Mouse (Mus musculus): Measurements from ENCODE around the gene Resf1. TPM values are rescaled to one million over a fixed set of nuclear protein-coding genes. Genes with fewer than 3 reads are reported as not detected.
"Not testable (repeated sequence)": the region's sequence is repeated elsewhere in the genome, so short reads cannot be mapped to it uniquely, and the experiment has no call there.

Gene Resf1
- polyA plus RNA-seq, 1 experiment, result 11.4 TPM

DNA sequence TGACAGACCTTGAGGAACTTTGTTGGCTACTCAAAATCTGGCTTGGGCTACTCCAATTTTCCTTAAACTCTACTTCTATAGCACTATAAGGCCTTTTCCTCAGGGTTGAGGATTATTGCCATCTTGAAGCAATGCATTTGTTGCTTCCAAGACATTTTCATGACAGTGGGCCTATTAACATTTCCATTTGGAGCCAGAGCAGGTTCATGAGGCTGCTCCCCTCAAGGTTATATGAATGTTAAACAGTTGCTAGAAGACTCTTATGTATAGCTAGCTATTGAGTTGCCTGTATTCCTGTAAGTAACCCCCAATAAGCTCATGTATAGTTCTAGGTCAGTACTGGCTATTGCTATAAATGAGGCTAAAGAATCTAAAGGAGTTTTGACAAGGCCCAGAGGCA is 28.8 kb downstream of the Resf1 start:
- DNase-seq, result no peak
- TF ChIP-seq CTCF (IDR thresholded peaks at IDR 0.05; ENCODE audit: insufficient read depth, low read length) (no peak), POLR2A (IDR thresholded peaks at IDR 0.05; ENCODE audit: borderline replicate concordance, extremely low read depth, low read depth, low read length) (no peak)
- no peak overlapping the region for H3K4me3 ChIP-seq (replicated peaks; ENCODE audit: extremely low read depth, low read depth, low read length)
- H3K4me1 ChIP-seq (ENCODE audit: control insufficient read depth, insufficient read depth, low read length), result no peaks in the 10 kb centered on the region

DNA sequence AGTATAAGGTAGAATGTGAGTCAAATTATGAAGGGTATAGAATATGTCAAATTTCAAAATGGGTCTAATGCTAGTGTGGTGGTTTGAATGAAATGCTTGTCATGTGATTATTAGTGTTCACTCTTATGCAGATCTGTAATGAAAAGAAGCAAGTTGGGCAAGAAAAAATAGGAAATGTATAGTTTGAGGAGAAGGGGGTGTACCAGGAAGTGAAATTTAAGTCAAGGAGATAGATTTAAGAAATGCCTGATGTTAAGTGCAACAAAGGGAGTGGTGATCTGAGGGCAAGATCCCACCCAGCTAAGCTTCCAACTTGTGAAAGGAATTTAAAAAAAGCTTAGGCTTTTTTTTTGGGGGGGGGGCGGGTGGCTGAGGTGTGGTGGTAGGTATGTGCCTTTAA is 29.4 kb downstream of the Resf1 start:
- 91% methylated on average over 1 of the region's 1 CpGs for WGBS
- no peak for DNase-seq
- Histone ChIP-seq H3K4me1 (ENCODE audit: control insufficient read depth, insufficient read depth, low read length) (no peaks in the 10 kb centered on the region), H3K4me3 (replicated peaks; ENCODE audit: extremely low read depth, low read depth, low read length) (no peak overlapping the region)
- TF ChIP-seq POLR2A (IDR thresholded peaks at IDR 0.05; ENCODE audit: borderline replicate concordance, extremely low read depth, low read depth, low read length) (no peak), CTCF (IDR thresholded peaks at IDR 0.05; ENCODE audit: insufficient read depth, low read length) (no peak)

DNA sequence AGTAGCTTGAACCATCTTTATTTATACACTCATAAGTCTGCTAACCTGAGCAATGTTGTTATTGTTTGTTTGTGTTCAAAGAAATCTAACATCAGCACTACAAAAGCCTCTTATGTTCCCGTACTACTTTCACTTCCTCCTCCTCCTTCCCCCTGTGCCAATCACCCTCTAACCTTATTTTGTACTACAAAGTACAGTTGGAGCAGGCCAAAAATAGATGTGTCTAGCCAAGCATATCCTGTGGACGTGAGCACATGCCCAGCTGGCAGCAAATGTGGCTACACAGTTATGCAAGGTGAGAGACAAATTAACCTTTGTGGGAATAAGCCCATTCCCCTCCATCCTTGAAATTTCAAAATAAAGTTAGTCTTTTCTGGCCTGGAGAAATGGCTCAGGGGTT is 34.6 kb downstream of the Resf1 start:
- WGBS, result 15% methylated on average over 2 of the region's 2 CpGs
- no peak for TF ChIP-seq CTCF (IDR thresholded peaks at IDR 0.05; ENCODE audit: insufficient read depth, low read length)
- no peak for DNase-seq
- Histone ChIP-seq H3K4me3 (replicated peaks; ENCODE audit: extremely low read depth, low read depth, low read length) (no peak overlapping the region), H3K4me1 (ENCODE audit: control insufficient read depth, insufficient read depth, low read length) (no peaks in the 10 kb centered on the region; the same call in 1 of the 2 replicates)

DNA sequence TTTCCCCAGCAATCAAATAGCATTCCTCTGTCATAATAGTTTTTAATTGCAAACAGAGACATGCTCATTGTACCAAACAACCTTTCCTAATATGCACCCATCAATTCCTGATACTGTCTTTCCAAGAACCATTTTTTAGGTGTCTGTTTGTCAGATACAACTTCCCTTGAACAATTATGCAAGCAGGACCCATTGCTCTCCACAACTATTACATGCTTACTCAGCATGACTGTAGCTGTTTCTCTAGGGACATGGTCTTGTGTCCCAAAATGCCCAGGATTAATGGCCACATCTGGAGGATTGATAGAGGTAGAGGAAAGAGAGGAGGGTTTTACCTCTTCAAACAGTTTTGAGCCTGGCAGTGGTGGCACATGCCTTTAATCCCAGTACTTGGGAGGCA is 35.2 kb downstream of the Resf1 start:
- Histone ChIP-seq H3K4me3 (replicated peaks; ENCODE audit: extremely low read depth, low read depth, low read length) (no peak overlapping the region), H3K4me1 (ENCODE audit: control insufficient read depth, insufficient read depth, low read length) (no peaks in the 10 kb centered on the region; the same call in 1 of the 2 replicates)
- TF ChIP-seq POLR2A (IDR thresholded peaks at IDR 0.05; ENCODE audit: borderline replicate concordance, extremely low read depth, low read depth, low read length) (no peak), CTCF (IDR thresholded peaks at IDR 0.05; ENCODE audit: insufficient read depth, low read length) (no peak)
- DNase-seq, result no peak

DNA sequence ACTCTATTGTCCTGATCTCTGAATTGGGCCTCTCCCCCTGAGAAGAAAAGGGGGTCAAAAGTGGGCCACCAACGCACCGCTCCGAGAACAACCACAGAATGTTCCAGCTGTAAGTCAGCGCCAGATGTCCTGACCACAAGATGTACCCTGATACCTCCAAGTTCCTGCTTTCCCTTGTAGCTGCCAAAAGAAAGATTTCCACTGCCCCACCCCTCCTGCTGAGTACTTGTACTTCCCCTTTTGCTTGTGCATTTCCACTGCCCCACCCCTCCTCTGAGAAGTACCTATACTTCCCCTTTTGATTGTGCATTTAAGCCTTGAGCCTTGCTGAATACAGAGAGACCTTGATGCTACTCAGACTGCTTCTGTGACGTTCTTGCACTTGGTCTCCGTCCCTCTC is 39.0 kb downstream of the Resf1 start:
- DNase-seq; H3K4me1 ChIP-seq (ENCODE audit: control insufficient read depth, insufficient read depth, low read length); H3K4me3 ChIP-seq (replicated peaks; ENCODE audit: extremely low read depth, low read depth, low read length): not testable (repeated sequence)
- 90% methylated on average over 6 of the region's 6 CpGs for WGBS

DNA sequence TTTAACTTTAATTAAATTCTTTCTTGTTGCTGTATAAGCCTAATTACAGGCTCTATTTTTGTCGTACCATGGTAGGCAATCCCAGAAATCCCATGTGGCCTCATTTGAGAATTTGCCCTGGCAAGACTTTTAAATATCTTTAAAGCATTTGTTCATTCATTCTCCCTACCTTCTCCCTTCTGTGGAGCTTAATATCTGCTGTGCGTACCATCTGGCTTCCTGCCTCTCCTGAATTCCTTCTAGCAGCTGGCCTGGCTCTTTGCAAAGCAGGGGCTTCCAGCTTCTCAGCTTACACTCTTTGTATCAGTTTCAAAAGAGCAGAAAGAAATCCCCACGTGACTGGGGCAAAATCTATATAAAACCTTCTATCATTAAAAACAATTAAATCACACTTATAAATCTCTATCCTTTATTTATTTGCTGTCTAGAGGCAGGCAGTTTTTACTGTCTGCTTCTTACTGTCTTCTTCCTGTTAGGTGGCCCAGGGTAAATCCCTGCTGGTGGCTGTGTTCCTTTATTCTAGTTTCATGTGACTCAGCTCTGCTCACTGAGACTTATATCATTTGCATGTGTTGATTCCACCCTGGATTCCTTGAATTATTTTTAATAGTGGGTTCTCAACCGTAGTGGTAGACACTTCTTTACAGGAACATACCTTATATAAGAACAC is 45.7 kb downstream of the Resf1 start:
- Histone ChIP-seq H3K4me1 (ENCODE audit: control insufficient read depth, insufficient read depth, low read length) (no peaks in the 10 kb centered on the region), H3K4me3 (replicated peaks; ENCODE audit: extremely low read depth, low read depth, low read length) (no peak overlapping the region)
- no peak for DNase-seq
- WGBS, result 65% methylated on average over 4 of the region's 4 CpGs
- TF ChIP-seq CTCF (IDR thresholded peaks at IDR 0.05; ENCODE audit: insufficient read depth, low read length) (no peak), POLR2A (IDR thresholded peaks at IDR 0.05; ENCODE audit: borderline replicate concordance, extremely low read depth, low read depth, low read length) (no peak)

DNA sequence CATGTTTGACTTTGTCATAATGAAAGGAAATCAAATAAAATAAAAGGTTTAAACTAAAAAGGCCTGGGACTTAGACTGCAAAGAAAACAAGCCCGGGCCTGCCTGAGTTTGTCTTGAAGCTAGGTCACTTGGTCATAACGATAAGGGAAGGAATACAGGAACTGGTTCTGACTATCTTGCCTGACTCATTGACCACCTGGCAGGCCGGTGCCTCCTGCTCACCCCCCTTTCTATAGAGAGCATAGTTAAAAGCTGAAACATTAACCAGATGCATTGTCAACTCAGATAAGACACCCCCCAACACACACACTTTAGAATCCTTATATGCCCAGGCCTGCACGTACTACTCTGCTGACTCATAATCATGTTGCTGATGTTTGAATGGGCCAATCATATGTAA is 46.6 kb downstream of the Resf1 start:
- WGBS, result 59% methylated on average over 4 of the region's 4 CpGs
- DNase-seq; H3K4me1 ChIP-seq (ENCODE audit: control insufficient read depth, insufficient read depth, low read length); H3K4me3 ChIP-seq (replicated peaks; ENCODE audit: extremely low read depth, low read depth, low read length): not testable (repeated sequence)

DNA sequence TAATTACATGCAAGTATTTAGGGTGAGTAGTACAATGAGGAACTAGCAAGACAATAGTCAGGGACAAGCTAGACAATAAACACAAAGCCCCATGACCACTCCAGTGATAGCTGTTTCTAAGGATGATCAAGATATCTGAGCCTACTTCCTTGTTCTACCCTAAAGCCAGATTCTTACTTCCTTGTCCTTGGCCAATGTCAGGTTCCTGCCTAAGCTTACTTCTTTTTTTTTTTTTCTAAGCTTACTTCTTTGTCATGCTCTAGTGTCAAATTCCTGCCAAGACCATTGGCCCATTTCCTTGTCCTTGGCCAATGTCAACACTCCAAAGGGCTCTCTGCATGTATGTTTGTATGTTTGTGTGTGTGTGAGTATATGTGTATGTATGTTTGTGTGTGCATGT is 47.9 kb downstream of the Resf1 start:
- Histone ChIP-seq H3K4me3 (replicated peaks; ENCODE audit: extremely low read depth, low read depth, low read length) (no peak overlapping the region), H3K4me1 (ENCODE audit: control insufficient read depth, insufficient read depth, low read length) (no peaks in the 10 kb centered on the region)
- no peak for DNase-seq
- no peak for TF ChIP-seq CTCF (IDR thresholded peaks at IDR 0.05; ENCODE audit: insufficient read depth, low read length)
- TF ChIP-seq POLR2A (IDR thresholded peaks at IDR 0.05; ENCODE audit: borderline replicate concordance, extremely low read depth, low read depth, low read length), result no peak

DNA sequence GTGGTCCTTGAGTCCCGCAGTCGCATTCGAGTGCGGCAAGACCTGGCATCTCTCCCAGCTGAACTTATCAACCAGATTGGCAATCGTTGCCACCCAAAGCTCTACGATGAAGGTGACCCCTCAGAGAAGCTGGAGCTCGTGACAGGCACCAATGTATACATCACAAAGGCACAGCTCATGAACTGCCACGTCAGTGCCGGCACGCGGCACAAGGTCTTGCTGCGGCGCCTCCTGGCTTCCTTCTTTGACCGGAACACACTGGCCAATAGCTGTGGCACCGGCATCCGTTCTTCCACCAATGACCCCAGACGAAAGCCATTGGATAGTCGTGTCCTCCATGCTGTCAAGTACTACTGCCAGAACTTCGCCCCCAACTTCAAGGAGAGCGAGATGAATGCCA is 53.3 kb downstream of the Resf1 start:
- WGBS, result 96% methylated on average over 20 of the region's 20 CpGs
- not testable (repeated sequence) for H3K4me1 ChIP-seq (ENCODE audit: control insufficient read depth, insufficient read depth, low read length); H3K4me3 ChIP-seq (replicated peaks; ENCODE audit: extremely low read depth, low read depth, low read length); DNase-seq

DNA sequence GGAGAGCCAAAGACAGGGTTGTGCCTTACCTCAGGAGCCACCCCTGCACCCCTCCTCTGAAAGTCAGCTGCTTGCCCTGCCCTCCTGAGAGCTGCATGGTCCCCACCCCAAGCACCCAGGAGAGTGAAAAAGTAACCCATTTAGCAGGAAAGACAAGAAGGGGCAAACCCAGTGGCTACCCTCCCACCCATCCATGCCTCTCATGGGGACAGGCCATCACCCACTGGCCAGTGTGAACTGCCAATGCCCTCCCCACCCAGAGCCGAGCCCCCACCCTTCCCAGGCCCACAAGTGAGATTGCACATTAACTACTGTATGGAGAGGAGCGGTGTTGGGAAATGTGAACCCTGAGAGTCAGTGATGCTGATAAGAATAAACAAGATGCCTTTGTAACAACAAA is 56.8 kb downstream of the Resf1 start:
- WGBS, result 85% methylated on average over 2 of the region's 2 CpGs
- not testable (repeated sequence) for DNase-seq; H3K4me3 ChIP-seq (replicated peaks; ENCODE audit: extremely low read depth, low read depth, low read length)

DNA sequence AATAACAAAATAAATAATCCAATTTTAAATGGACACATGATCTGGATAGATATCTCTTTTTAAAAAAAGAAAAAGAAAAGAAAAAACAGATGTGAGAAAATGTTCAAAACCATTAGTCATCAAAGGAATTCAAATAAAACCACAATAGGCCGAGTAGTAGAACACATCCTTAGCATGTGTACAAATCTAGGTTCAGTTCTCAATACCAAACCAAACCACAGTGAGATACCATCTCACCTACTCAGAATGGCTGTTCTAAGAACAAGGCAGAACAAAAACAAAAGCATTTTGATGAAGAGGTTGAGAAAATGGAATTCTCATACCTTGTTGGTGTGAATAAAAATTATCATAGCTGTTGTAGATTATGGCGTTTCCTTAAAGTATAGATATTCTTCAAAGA is 57.2 kb downstream of the Resf1 start:
- DNase-seq, result no peak

More for the DNA sequence above, 56.8 kb downstream of the Resf1 start:
- H3K4me1 ChIP-seq (ENCODE audit: control insufficient read depth, insufficient read depth, low read length), result not testable (repeated sequence)

More for the DNA sequence above, 57.2 kb downstream of the Resf1 start:
- H3K4me1 ChIP-seq (ENCODE audit: control insufficient read depth, insufficient read depth, low read length), result no peaks in the 10 kb centered on the region
- WGBS, result 75% methylated on average over 2 of the region's 2 CpGs
- no peak for TF ChIP-seq CTCF (IDR thresholded peaks at IDR 0.05; ENCODE audit: insufficient read depth, low read length)
- no peak for TF ChIP-seq POLR2A (IDR thresholded peaks at IDR 0.05; ENCODE audit: borderline replicate concordance, extremely low read depth, low read depth, low read length)
- no peak overlapping the region for H3K4me3 ChIP-seq (replicated peaks; ENCODE audit: extremely low read depth, low read depth, low read length)
